Mouse (Mus musculus) subcutaneous adipose tissue, adult 2 months (tissue): ENCODE results near the gene Ccdc39. TPM values are rescaled to one million over a fixed set of nuclear protein-coding genes. Genes with fewer than 3 reads are reported as not detected.

Experiments used
- polyA plus RNA-seq: library from polyadenylated mRNA; depleted of rRNA; stranded (reverse); fragments of >200 nt; gene quantifications from 2 replicates; pipeline ENCODE4 v1.2.3, GENCODE M21; 2012; ENCODE audit warnings: low replicate concordance; rRNA removed

Ccdc39 gene
- 1.6 and 5.2 TPM in 2 replicates for polyA plus RNA-seq

GRCm38 (mm10) chr3:33843801-33844632, at the start of gene Ccdc39:
Gene Ccdc39 (minus strand): TSS chr3:33844310.

GRCm38 (mm10) chr3:33799617-33800512, 44.2 kb downstream of the Ccdc39 start, which contains the start of gene Ttc14:
Gene Ttc14 (plus strand): TSS chr3:33799832.

Other genes starting within 250 kb of the Ccdc39 start
- 11.0 and 28.1 TPM in 2 replicates for gene Ttc14, start 44.5 kb downstream of the Ccdc39 start, polyA plus RNA-seq
- 19.1 and 22.5 TPM in 2 replicates for gene Fxr1, start 175.6 kb upstream of the Ccdc39 start, polyA plus RNA-seq
- gene Dnajc19, start 237.0 kb upstream of the Ccdc39 start, polyA plus RNA-seq: 61.3 and 70.1 TPM in 2 replicates